Mouse (Mus musculus) stomach, embryonic 14.5 days (tissue): Measurements from ENCODE around the gene 9530068E07Rik. TPM values are rescaled to one million over a fixed set of nuclear protein-coding genes. Genes with fewer than 3 reads are reported as not detected.

Experiments
- ATAC-seq: fragments of 200-750 bp; cut with Nextera tagmentation; 2 replicates; pipeline ENCODE4 v1.8.0; 2017; ENCODE audit warnings: low read depth, moderate TSS enrichment; ENCODE audit not compliant: insufficient number of reproducible peaks, insufficient read depth, low FRiP score
- H3K27ac ChIP-seq: fragments of 300-500 bp; sonication (generic); 2 replicates; pipeline ENCODE4 v1.5.1; 2014; ENCODE audit warnings: mild to moderate bottlenecking, low read length, moderate library complexity, mixed read lengths
- H3K27me3 ChIP-seq: fragments of 300-500 bp; sonication (generic); 2 replicates; pipeline ENCODE4 v1.6.1; 2014; ENCODE audit warnings: low read length, control low read depth, mixed read lengths; ENCODE audit not compliant: control insufficient read depth, insufficient read depth
- H3K36me3 ChIP-seq: fragments of 300-500 bp; sonication (generic); 2 replicates; pipeline ENCODE4 v1.6.1; 2014; ENCODE audit warnings: mild to moderate bottlenecking, control low read depth, low read length, moderate library complexity, mixed read lengths; ENCODE audit not compliant: control insufficient read depth, insufficient read depth
- H3K4me1 ChIP-seq: fragments of 300-500 bp; sonication (generic); 2 replicates; pipeline ENCODE4 v1.6.1; 2014; ENCODE audit warnings: low read length, control low read depth, mixed read lengths; ENCODE audit not compliant: control insufficient read depth, insufficient read depth
- H3K4me2 ChIP-seq: fragments of 300-500 bp; sonication (generic); replicated peaks from 2 replicates; pipeline ENCODE4 v1.6.1; 2014; ENCODE audit warnings: low read depth, low read length, control low read depth
- H3K4me3 ChIP-seq: fragments of 300-500 bp; sonication (generic); 2 replicates; pipeline ENCODE4 v1.5.1; 2014; ENCODE audit warnings: low read depth, low read length, control low read depth
- H3K9ac ChIP-seq: fragments of 300-500 bp; sonication (generic); replicated peaks from 2 replicates; pipeline ENCODE4 v1.6.1; 2014; ENCODE audit warnings: low read depth, mild to moderate bottlenecking, control low read depth, low read length, moderate library complexity, mixed read lengths
- H3K9me3 ChIP-seq: fragments of 300-500 bp; sonication (generic); 2 replicates; pipeline ENCODE4 v1.6.1; 2016; ENCODE audit warnings: low read depth, low read length, control low read depth; ENCODE audit not compliant: control insufficient read depth
- WGBS: fragments of 180-500 bp; shearing (Covaris S2); extraction: QIAGEN DNeasy Blood & Tissue Kit; methylation state at CpG from one replicate; pipeline ENCODE4 v1.1.7; 2014; 5-methylcytosine and 5-hydroxymethylcytosine counted together
- polyA plus RNA-seq: library from polyadenylated mRNA; unstranded; fragments of >200 nt; fragmentation: Nextera tagmentation; extraction: Ambion mirVana; gene quantifications from 2 replicates; pipeline ENCODE4 v1.2.1, GENCODE M21; 2014

9530068E07Rik gene
- polyA plus RNA-seq, 1 experiment from 2014 or later, result 212 TPM

DNA sequence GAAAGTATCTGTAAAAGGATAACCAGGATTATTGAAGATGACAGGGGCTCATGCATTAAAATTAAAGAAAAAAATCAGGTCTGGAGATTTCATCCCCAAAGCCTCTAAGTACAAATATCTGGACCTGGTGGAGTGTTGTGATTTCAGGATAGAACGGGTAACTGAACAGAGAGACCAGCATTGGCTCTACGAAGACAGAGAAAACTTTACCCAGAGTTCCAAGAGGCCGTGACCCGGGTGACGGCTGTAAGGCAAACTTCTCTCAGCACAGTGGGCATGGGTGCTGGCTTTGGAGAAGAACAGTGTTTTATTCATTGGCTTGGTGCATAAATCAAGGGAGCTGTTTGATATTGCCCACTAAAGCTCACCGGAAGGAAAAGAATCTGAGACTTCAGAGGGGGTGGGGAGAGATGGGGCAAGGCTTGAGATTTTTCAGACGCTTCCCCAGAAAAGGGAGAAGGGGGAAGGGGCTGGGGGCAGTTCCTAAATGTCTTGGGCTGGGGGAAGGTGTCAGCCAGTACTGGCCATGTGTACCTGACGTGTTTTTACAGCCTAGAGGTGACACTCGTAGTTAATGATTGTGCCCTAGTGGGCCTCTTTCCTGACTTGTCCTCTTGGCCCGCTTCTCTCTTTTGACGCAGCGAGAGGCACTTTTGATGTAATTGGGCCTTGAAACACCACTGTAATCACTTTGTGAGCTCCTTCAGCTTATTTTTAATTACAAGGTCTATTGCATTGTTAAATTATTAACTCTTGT, 24.2 kb downstream of the 9530068E07Rik start:
- no peak overlapping the region for H3K4me3 ChIP-seq
- no peaks in the 10 kb centered on the region for H3K27me3 ChIP-seq
- no peak overlapping the region for H3K4me2 ChIP-seq
- H3K9me3 ChIP-seq, result no peaks in the 10 kb centered on the region
- WGBS, result 62% methylated on average over 12 of the region's 12 CpGs
- no peak overlapping the region for H3K9ac ChIP-seq
- no peaks in the 10 kb centered on the region for H3K4me1 ChIP-seq
- H3K27ac ChIP-seq, result no peak overlapping the region
- ATAC-seq, result no peak
- no peaks in the 10 kb centered on the region for H3K36me3 ChIP-seq

DNA sequence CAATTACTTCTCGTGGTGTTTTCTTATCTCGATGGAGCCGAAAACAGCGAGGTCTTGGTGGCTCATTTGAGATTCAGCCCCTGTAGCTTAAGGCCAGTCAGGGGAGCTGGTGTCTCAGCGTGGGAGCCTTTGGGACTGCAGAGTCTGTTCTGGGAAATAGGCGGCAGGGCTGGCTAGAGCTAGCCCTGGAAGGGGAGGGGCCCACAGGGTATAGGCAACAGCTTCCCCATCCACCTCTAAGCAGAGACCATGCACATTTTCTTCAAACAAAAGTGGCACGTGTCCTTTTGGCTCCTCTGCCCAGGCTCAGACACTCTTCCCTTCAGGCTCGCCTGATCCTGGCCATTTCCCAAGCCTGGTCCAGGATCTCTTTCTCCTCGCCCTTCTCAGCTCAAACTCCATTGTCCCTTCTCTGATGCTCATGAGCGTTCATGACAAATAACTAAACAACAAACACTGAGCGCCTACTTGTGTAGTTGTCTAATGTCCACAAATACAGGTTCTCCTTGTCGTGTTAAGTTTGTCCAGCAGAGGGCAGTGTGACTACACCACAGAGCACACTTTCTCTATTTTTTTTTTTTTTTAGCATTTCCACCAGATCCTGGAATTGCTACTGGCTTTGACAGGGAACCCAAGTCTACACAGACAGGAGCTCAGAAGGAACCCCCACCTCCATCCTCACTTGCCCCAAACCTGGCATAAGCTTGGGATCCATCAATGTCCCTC, 25.0 kb downstream of the 9530068E07Rik start:
- Histone ChIP-seq H3K36me3 (no peaks in the 10 kb centered on the region), H3K9ac (no peak overlapping the region), H3K27ac (no peak overlapping the region), H3K27me3 (no peaks in the 10 kb centered on the region), H3K9me3 (no peaks in the 10 kb centered on the region), H3K4me2 (no peak overlapping the region), H3K4me1 (no peaks in the 10 kb centered on the region), H3K4me3 (no peak overlapping the region)
- 28% methylated on average over 12 of the region's 12 CpGs for WGBS
- no peak for ATAC-seq

DNA sequence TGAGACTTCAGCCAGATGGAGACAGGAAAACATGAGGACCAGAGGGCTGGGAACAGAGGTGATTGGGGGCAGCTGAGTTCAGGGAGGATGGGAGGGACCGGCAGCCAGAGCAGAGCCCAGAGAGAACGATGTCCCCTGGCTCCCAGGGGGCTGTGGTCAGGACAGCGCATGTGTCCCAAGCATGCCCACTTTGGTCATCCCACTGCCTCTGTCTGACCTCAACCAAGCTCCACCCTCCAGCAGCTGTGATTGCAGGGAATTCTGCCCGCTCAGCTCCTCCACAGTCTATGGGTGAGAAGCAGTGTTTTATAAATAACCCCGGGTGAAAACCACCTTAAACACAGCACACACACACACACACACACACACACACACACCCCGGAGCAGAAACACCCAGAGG, 33.2 kb downstream of the 9530068E07Rik start:
- ATAC-seq, result no peak; the same call in 1 of the 2 replicates
- Histone ChIP-seq H3K9ac (no peak overlapping the region), H3K4me3 (no peak overlapping the region), H3K4me1 (no peaks in the 10 kb centered on the region), H3K27me3 (no peaks in the 10 kb centered on the region), H3K36me3 (no peaks in the 10 kb centered on the region), H3K4me2 (no peak overlapping the region), H3K9me3 (no peaks in the 10 kb centered on the region; the same call in 1 of the 2 replicates), H3K27ac (no peak overlapping the region)
- whole genome bisulfite sequencing, result 73% methylated on average over 6 of the region's 6 CpGs

DNA sequence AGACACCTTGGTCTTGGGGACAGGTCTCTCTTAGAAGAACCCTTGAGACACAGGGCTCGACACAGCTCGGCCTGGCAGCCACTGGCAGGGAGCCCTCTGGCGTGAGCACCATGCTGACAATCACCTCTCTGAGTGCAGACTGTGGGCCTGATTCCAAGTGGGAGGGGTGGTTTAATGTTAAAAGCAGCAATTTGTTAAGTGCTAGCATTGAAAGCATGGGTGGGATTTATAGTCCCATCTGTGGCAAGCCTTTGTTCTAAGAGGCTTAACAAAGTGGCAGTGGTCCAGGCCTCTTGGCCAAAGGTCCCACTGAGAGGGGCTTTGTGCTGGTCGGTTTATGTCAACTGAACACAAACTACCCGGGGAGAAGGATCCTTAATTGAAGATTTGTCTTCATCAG, 35.4 kb downstream of the 9530068E07Rik start:
- Histone ChIP-seq H3K4me1 (no peaks in the 10 kb centered on the region), H3K9ac (no peak overlapping the region), H3K27ac (no peak overlapping the region), H3K27me3 (no peaks in the 10 kb centered on the region), H3K36me3 (no peaks in the 10 kb centered on the region), H3K9me3 (no peaks in the 10 kb centered on the region; the same call in 1 of the 2 replicates), H3K4me3 (no peak overlapping the region), H3K4me2 (no peak overlapping the region)
- 37% methylated on average over 5 of the region's 5 CpGs for WGBS
- ATAC-seq, result no peak

DNA sequence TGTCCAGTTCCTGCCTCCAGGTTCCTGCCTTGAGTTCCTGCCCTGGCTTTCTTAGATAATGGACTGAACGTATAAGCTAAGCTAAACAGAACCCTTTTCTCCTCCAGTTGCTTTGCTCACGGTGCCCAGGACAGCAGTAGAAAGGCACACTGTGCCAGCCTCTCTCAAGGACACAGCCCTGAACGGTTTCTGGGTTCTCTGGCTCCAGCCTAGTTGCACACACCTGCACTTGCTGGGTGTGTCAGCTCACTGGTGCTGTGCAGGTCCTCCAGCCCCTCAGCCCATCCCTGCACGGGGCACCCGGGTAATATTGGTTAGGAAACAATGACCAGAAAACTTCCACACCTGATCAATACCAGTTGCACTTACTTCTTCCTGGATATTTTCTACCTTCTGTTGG, 35.9 kb downstream of the 9530068E07Rik start:
- 80% methylated on average over 5 of the region's 5 CpGs for WGBS
- Histone ChIP-seq H3K4me1 (no peaks in the 10 kb centered on the region), H3K9ac (no peak overlapping the region), H3K4me2 (no peak overlapping the region), H3K9me3 (no peaks in the 10 kb centered on the region; the same call in 1 of the 2 replicates), H3K27me3 (no peaks in the 10 kb centered on the region), H3K4me3 (no peak overlapping the region), H3K27ac (no peak overlapping the region), H3K36me3 (no peaks in the 10 kb centered on the region)
- ATAC-seq, result no peak

DNA sequence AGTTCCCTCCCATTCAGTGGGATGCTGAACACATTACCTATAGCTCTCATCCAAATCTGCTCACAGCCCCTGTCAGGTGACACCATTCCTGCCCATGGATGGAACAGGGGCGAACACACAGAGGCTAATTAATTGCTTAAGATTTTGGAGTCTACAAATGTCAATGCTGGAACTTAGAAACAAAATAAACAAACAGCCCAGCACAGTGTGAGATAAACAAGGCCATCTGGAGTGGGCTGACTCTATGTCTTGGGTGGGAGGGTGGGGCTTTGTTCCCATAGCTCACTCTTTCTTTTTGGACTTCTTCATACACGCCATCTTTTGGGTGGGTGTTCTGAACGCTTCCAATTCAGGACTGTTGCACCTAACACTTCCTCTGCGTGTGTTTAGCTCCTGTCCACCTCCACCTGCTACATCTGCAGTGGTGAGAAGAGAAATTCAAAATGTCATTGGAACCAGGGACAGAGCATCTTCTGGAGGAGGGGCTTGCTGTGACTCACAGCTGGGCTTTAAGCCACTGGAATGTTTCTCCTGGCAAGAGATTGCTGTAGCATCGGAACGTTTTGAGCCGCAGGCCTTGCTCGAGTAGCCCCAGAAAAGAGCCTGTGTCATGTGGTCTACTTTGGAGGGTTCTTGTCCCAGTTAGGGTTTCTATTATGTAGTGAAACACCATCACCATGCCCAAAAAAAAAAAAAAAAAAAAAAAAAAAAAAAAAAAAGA, 37.0 kb downstream of the 9530068E07Rik start:
- ATAC-seq, result no peak
- Histone ChIP-seq H3K9ac (no peak overlapping the region), H3K9me3 (no peaks in the 10 kb centered on the region; the same call in 1 of the 2 replicates), H3K4me3 (no peak overlapping the region), H3K27ac (no peak overlapping the region), H3K27me3 (no peaks in the 10 kb centered on the region), H3K4me2 (no peak overlapping the region), H3K4me1 (no peaks in the 10 kb centered on the region), H3K36me3 (no peaks in the 10 kb centered on the region)
- WGBS, result 73% methylated on average over 8 of the region's 8 CpGs

DNA sequence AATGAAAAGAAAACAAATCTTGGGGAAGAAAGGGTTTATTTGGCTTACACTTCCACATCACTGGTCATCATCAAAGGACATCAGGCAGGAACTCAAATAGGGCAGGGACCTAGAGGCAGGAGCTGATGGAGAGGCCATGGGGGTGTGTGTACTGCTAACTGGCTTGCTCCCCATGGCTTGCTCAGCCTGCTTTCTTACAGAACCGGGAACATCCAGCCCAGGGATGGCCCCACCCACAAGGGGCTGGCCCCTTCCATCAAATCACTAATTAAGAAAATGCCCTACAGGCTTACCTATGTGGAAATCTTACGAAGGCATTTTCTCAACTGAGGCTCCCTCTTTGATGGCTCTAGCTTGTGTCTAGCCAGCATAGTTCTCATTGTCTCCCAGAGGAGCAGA, 37.6 kb downstream of the 9530068E07Rik start:
- no peak for ATAC-seq
- Histone ChIP-seq H3K9me3 (no peaks in the 10 kb centered on the region; the same call in 1 of the 2 replicates), H3K4me2 (no peak overlapping the region), H3K4me3 (no peak overlapping the region), H3K27ac (no peak overlapping the region), H3K36me3 (no peaks in the 10 kb centered on the region), H3K27me3 (no peaks in the 10 kb centered on the region), H3K9ac (no peak overlapping the region), H3K4me1 (no peaks in the 10 kb centered on the region)
- WGBS, result 70% methylated on average over 2 of the region's 2 CpGs

DNA sequence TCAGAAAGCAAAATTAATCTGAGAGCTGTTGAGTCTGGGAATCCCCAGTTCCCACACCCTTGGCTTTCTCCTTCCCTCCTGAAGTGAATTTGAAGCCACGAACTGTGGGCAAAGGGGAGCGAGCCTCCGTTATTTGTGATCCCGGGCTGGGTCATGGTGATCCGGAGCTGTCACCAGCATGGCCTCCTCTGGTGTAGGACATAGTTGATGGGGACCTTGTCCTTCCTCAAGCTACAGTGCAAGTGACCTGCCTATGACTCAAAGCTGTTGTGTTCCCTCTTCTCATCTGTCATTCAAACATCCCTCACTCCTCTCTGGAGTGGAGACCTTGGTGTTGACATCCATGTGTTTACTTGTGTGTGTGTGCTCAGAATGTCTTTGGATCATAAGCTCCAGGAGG, 39.2 kb downstream of the 9530068E07Rik start:
- H3K4me2 ChIP-seq, result no peak overlapping the region
- H3K4me1 ChIP-seq, result no peaks in the 10 kb centered on the region
- no peaks in the 10 kb centered on the region for H3K27me3 ChIP-seq
- no peak overlapping the region for H3K4me3 ChIP-seq
- ATAC-seq, result no peak
- H3K9ac ChIP-seq, result no peak overlapping the region
- no peaks in the 10 kb centered on the region for H3K36me3 ChIP-seq
- no peak overlapping the region for H3K27ac ChIP-seq
- WGBS, result 88% methylated on average over 5 of the region's 5 CpGs
- no peaks in the 10 kb centered on the region; the same call in 1 of the 2 replicates for H3K9me3 ChIP-seq
